Mouse (Mus musculus): ENCODE results near the gene Pdgfd. TPM values are rescaled to one million over a fixed set of nuclear protein-coding genes. Genes with fewer than 3 reads are reported as not detected.

Gene Pdgfd
- polyA plus RNA-seq, 2 experiments: 5.7 to 10.9 TPM

DNA sequence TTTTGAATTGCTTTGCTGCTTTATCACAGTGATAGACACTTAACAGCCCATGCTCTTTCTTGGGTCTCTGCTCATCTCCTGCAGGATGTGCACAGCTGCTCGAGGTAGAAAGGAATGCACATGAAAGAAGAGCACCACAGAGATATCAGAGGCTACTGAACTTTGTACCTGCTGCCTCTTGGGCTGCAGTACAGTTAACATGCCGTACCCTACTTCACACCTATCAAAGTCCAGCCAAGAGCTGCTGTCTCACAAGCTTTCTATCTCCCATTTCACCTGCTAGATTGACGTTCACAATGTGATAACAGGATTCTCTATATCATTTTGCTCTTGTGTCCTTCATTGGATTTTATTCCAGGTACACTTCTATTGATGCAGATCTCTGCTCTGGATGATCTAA, 238.2 kb downstream of the Pdgfd start:
- no peak overlapping the region for H3K4me2 ChIP-seq (replicated peaks; ENCODE audit: low read depth, low read length, severe bottlenecking)
- H3K27me3 ChIP-seq (ENCODE audit: control insufficient read depth, insufficient read depth, low read length): no peaks in the 10 kb centered on the region
- no peak overlapping the region for H3K4me3 ChIP-seq (replicated peaks; ENCODE audit: low read length)
- H3K9me3 ChIP-seq (ENCODE audit: control insufficient read depth, low read length): no peaks in the 10 kb centered on the region
- no peak overlapping the region for H3K9ac ChIP-seq (ENCODE audit: low read depth, low read length, severe bottlenecking)
- no peak for ATAC-seq (ENCODE audit: low FRiP score, low read depth)
- TF ChIP-seq POLR2A (IDR thresholded peaks at IDR 0.05; ENCODE audit: borderline replicate concordance, extremely low read depth, insufficient read depth, insufficient read length): no peak
- no peak for DNase-seq (ENCODE audit: low spot score)
- H3K36me3 ChIP-seq (ENCODE audit: control insufficient read depth, insufficient read depth, low read length): no peaks in the 10 kb centered on the region
- no peak overlapping the region for H3K27ac ChIP-seq (replicated peaks; ENCODE audit: low read depth, low read length)
- no peaks in the 10 kb centered on the region for H3K4me1 ChIP-seq (ENCODE audit: control insufficient read depth, insufficient read depth, low read length)
- 73% methylated on average over 3 of the region's 3 CpGs for WGBS

DNA sequence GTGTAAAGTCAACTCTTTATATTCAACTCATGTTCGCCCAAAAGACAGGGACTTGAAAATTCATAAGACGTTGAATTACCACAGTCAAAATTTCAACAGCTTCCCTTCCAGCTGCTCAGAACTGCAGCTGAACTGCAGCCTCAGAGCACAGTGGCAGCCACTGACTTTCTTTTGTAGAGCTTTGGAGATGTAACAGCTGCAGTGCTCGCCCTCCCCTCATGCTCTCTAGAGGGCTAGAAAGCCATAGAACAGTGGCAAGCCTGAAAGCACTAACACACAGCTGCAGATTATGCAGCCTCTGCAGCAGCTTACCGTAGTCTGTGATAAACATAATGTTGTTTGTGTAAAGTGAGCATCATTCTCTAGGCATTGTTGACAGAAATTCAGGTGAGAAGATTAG, 239.6 kb downstream of the Pdgfd start:
- WGBS: 49% methylated on average over 4 of the region's 4 CpGs
- no peak overlapping the region for H3K9ac ChIP-seq (ENCODE audit: low read depth, low read length, severe bottlenecking)
- peak; percentile 47 for DNase-seq (ENCODE audit: low spot score)
- H3K9me3 ChIP-seq (ENCODE audit: control insufficient read depth, low read length): no peaks in the 10 kb centered on the region
- ATAC-seq (ENCODE audit: low FRiP score, low read depth): peak; percentile 76; the same call in 1 of the 2 replicates
- no peak for TF ChIP-seq POLR2A (IDR thresholded peaks at IDR 0.05; ENCODE audit: borderline replicate concordance, extremely low read depth, insufficient read depth, insufficient read length)
- H3K4me1 ChIP-seq (ENCODE audit: control insufficient read depth, insufficient read depth, low read length): no peaks in the 10 kb centered on the region
- no peaks in the 10 kb centered on the region for H3K36me3 ChIP-seq (ENCODE audit: control insufficient read depth, insufficient read depth, low read length)
- H3K27ac ChIP-seq (replicated peaks; ENCODE audit: low read depth, low read length): no peak overlapping the region
- no peak overlapping the region for H3K4me2 ChIP-seq (replicated peaks; ENCODE audit: low read depth, low read length, severe bottlenecking)
- no peaks in the 10 kb centered on the region for H3K27me3 ChIP-seq (ENCODE audit: control insufficient read depth, insufficient read depth, low read length)
- no peak overlapping the region for H3K4me3 ChIP-seq (replicated peaks; ENCODE audit: low read length)

DNA sequence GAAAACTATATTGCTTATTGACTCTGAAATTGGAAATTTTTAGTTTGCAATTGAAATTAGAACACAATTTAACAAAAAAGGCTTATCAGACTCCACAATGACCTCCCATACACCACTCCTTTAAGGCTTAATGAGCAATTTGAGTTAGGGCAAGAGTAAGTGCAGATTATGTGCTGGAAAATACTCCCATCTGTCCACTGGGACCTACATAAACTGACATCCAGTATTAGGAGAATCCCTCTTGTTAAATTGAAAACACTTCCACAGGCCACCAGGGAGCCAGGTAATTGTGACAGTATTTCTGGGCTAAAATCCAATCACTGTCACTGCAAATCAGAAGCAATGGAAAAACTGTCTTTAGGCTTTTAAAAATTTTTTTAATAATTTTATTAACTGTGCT, 256.2 kb downstream of the Pdgfd start:
- Histone ChIP-seq H3K27me3 (ENCODE audit: control insufficient read depth, insufficient read depth, low read length) (no peaks in the 10 kb centered on the region), H3K9me3 (ENCODE audit: control insufficient read depth, low read length) (no peaks in the 10 kb centered on the region), H3K27ac (replicated peaks; ENCODE audit: low read depth, low read length) (no peak overlapping the region), H3K4me3 (replicated peaks; ENCODE audit: low read length) (no peak overlapping the region), H3K4me1 (ENCODE audit: control insufficient read depth, insufficient read depth, low read length) (no peaks in the 10 kb centered on the region), H3K9ac (ENCODE audit: low read depth, low read length, severe bottlenecking) (no peak overlapping the region), H3K4me2 (replicated peaks; ENCODE audit: low read depth, low read length, severe bottlenecking) (no peak overlapping the region), H3K36me3 (ENCODE audit: control insufficient read depth, insufficient read depth, low read length) (no peaks in the 10 kb centered on the region)
- no peak for TF ChIP-seq POLR2A (IDR thresholded peaks at IDR 0.05; ENCODE audit: borderline replicate concordance, extremely low read depth, insufficient read depth, insufficient read length)
- ATAC-seq (ENCODE audit: low FRiP score, low read depth) (no peak), DNase-seq (ENCODE audit: low spot score) (no peak)

Other genes with a start within 250 kb of the Pdgfd start
- not detected in 2 replicates for gene Ddi1, start 101.3 kb downstream of the Pdgfd start, polyA plus RNA-seq (2012; rRNA removed)
- 0.07 and 0.15 TPM in 2 replicates for gene Ddi1, start 101.3 kb downstream of the Pdgfd start, polyA plus RNA-seq (2014; fragmentation: Nextera tagmentation; extraction: Ambion mirVana)

All from limb, embryonic 14.5 days (tissue).